Mouse (Mus musculus) adrenal gland, postnatal 4 days (tissue): Measurements from ENCODE around the gene Lgr6. TPM values are rescaled to one million over a fixed set of nuclear protein-coding genes. Genes with fewer than 3 reads are reported as not detected.

Source experiments
- DNase-seq, 2 experiments: peaks; one replicate each; pipeline ENCODE4 v3.0.0; 2021 to 2022; ENCODE audit warnings: low spot score in 2 of 2, mixed read lengths in 2 of 2
- long read RNA-seq, 2 experiments: library from polyadenylated mRNA; stranded (forward); transcript quantifications; one replicate each; pipeline ENCODE4 v2.0.0; 2021
- total RNA-seq, 2 experiments: library from RNA; stranded (reverse); gene quantifications; 2 replicates each; pipeline ENCODE4 v1.2.3; 2021

Lgr6 gene
- total RNA-seq = 1 to 10 TPM; 3.7 to 5.0 TPM
- long read RNA-seq, experiment 1, full-length matches to known transcripts = 3 of 4 reads
- long read RNA-seq, experiment 1, partial matches to known transcripts = 0 of 4 reads
- long read RNA-seq, experiment 1, other reads (novel, unspliced or antisense) = 1 of 4 reads
- long read RNA-seq, experiment 2, partial matches to known transcripts = 1 of 1 reads
- long read RNA-seq, experiment 2, other reads (novel, unspliced or antisense) = 0 of 1 reads

DNA sequence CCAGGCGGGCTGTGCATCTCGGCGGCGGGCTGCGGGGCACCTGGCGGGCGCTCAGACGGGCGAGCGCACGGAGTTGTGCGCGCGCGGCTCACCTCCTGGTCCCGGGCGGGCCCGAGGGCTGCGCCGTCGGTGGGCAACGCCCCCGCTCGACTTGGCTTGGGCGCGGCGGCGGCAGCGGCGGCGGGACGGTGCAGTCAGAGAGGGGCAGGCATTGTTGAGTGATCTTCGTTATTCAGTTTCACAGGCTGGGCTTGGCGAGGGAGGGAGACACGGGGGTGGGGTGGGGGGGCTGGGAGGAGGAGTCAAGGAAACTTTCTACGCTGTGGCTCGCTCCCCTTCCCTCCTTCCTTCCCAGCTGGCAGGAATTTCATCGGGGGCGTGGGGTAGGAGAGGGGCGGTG is at the start of gene Lgr6:
Gene Lgr6 (minus strand): TSS at position 153 of the 400 bp plus-strand sequence.
- no peak for DNase-seq

DNA sequence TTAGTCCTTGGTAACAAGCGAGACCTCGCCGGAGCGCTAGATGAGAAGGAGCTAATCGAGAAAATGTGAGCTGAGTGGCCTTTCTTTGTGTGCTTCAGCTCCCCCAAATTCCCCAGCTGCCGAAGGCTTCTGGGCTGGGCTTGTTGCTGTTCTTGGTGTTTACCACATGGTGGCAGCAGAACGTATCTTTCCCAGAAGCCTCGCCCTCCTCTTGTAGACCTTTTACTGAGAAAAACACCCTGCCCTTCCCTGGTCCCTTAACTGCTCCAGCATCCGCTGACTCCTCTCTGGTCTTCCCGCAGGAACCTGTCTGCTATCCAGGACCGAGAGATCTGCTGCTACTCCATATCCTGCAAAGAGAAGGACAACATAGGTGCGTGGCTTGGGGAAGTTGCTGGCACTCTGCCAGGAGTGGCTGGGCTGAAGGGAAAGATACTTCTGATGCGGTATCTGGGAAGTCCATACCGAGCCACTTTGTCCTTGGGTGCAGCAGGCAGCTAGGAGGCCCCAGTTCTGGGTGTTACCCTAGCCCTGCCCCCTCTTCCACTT is 49.4 kb upstream of the Lgr6 start:
- peak in 1 of 2 experiments; percentile 47 for DNase-seq

DNA sequence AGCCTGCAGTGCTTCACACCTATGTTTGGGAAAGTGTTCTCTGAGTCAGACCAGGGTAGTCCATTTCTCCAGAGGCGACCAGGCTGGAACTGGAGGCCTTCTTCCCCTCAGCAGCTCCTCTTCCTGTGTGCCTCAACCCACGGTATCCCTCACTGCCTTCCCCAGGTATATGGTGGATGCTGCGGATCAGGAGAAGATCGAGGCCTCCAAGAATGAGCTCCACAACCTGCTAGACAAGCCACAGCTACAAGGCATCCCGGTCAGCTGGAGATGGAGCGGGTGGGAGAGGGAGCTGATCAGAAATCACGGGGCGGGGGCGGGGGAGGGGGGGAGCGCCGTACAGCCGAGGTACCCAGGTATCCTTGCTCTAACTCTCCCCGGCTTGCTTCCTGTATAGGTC is 48.9 kb upstream of the Lgr6 start:
- no peak for DNase-seq

DNA sequence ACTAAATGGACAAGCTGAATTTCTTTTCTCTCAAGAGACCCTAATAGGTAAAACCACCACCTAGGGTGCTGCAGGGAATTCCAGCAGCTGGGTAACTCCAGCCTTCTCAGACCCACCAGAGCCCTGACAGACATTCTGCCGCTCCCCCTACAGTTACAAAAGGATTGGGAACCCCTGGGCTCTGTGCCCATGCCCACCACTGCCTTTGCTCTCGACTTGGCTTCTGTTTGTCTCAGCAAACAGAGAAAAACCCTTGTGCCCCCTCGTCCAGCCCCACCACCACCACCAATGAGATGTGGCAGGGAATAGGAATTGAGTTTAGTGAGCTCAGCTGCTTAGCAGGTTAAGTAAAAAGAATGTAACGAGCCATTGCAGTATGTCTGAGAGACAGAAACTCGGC is 43.9 kb upstream of the Lgr6 start:
- no peak for DNase-seq

DNA sequence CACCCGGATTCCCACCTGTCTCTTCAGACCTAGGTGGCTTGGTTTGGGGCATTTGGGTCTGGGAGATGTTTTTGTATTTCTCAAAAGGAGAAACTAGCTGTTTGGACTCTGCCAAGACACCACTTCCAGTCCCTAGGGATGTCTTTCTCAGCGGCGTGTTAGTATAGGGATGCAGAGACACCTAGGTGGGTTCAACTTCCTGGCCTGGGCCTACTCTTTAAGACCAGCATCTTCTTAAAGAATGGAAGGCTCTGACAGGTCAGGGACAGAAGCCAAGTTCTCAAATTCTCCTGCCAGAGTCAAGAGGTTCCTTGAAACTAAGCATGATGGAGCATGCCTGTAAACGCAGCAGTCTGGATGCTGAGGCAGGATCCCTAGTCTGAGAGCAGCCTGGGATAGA is 43.4 kb upstream of the Lgr6 start:
- no peak for DNase-seq

DNA sequence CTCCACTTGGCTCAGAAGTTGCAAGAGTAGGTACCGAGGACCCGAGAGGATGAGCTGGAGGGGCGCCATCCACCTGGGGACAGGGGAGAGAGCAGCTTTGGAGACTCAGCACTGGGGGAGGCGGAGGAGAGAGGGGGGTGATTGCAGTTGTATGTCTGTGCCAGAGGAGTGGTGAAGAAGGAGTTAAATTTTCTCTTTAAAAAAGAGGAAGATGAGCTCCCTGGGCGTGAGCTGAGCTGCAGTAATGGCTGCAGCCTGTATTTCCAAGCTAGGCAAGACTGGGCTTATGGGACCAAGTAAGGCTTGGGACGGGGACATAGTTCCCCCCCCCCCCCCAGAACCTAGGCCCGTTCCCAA is 42.6 kb upstream of the Lgr6 start:
- DNase-seq = no peak

DNA sequence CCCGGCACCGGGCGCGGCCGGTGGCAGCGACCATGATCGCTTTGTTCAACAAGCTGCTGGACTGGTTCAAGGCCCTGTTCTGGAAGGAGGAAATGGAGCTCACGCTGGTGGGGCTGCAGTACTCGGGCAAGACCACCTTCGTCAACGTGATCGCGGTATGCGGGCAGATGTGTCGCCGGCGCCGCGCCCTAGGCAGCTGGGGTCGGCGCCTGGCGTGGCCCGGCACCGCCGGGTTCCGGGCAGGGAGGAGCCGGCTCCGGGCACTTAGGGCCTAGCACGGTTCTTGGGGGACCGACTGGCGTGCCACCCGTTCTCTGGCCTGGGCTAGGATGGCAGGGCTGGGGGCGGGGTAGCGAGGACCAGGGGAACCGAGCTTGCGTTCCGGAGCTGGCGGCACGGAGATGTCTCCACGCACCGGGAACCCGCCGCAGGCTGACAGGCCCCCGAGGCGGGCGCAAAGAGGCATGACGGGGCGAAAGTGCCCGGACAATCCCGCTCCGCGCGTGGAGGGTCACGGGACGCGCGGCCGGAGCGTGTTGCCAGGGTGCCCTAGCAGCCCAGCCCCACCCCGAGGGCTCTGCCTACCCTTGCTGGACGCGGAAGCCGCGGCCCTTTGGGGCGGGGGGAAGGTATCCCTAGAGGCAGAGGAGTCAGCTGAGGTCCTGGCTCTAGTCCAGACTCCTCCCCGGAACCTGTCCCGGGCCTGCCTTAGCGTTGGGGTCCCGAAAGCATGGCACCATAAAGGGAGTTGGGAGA is 42.0 kb upstream of the Lgr6 start:
- peak; percentile 68 to 73 for DNase-seq

DNA sequence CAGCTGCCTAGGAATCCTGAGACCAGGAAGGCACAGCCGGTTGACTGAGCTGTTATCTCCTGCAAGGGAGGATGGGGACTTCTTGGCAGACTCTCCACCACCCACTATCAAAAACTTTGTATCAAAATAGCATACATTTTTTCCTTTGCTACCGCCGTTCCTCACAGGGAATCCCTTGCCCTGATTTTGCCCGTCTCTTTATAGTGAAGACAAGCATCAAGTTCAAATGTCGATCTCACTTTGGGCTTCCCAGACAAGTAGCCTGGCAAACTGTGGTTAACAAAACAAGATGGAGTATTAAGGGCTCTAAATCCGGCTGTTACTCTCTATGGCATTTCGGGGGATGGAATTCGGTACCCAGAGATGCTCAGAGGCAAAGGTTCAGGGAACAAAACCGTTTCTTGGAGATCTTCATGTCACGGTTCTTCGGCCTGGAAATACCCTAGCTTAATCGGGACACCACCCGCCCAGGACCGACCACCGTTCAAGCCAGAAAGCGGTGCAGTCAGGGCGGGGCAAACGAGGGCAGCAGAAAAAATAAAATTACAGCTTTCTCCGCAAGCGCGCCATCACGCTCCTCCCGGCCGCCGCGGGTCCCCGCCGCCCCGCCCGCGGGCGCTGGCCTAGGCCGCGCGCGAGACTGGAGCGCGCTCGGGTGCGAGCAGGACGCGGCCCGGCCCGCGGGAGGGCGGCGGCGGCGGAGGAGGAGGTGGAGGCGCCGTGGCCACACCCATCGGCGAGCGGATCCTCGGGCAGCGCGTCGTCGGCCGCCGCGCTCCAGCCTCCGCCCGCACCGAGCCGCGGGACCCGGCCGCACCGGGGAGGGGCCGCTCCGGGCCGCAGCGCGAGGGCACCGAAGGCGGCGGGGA is 41.2 kb upstream of the Lgr6 start, which contains the start of gene Arl8a:
Gene Arl8a (plus strand): TSS at position 748 of the 869 bp plus-strand sequence.
- peak; percentile 53 to 67 for DNase-seq

DNA sequence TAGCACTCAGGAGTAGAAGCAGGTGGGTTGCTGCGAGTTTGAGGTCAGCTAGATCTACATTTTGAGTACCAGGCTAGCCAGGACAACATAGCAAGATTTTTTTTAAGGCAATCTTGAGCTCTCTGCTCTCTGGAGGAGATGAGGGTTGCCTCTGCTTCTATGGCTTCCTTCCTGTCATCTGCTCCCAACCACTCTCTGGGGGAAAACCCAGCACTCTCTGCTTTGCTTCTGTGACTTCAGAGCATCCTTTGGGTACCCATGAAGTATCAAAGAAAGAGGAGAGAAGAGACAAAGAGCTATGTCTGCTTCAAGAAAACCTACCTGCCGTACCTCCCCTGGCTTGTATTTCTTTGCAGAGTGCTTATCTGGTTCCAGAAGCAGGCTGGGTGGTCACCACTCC is 38.9 kb upstream of the Lgr6 start:
- DNase-seq = no peak

DNA sequence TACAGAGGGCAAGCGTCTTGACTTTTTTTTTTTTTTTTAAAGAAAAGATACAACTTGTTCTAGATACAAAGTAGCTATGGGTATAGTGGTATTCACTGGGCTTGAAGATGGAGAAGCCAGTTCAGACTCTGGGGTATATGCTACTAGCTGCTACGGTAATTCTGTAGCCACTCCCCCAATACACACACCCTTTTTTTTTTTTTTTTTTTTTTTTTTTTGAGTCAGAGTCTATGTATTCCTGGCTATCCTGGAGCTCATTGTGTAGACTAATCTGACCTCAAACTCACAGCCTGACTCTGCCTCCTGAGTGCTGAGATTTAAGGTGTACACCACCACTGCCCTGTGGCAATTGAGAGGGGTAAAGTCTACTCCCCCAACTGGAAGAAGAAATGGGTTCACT is 37.4 kb upstream of the Lgr6 start:
- DNase-seq = no peak

DNA sequence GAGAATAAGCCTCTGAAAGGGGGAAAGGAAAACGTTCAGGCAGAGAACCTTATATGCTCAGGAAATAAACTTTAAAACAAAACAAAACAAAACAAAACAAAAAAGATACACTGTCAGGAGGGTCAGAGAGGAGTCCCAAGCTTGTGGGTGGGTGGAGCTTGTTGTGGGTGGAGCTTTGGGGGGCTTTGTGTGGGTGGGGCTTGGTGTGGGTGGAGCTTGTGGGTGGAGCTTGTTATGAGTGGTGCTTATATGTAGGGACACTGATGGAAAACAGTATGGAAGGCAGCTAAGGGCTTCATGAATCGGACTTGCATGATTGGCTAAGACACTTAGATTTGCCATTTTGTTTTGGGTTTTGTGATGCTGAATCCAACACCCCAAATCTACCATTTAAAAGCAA is 34.8 kb upstream of the Lgr6 start:
- no peak for DNase-seq

DNA sequence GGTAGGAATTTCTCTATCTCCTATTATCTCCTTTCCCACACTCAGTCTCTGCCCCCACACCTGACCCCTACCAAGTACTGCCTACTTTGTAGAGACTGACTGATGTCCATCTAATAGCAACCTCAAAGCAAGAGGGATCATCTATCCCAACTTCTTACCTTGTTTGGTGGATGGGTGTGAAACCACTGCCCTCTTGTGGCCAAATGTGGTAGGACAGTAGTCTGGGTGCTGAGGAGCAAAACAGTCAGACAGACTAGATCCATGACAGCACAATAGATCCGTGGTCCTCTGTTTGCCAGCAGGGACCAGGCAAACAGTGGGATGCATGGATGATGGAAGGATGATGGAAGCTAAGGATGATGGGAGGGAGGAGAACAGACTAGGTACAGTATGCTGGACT is 31.4 kb upstream of the Lgr6 start:
- DNase-seq = peak in 1 of 2 experiments; percentile 38

DNA sequence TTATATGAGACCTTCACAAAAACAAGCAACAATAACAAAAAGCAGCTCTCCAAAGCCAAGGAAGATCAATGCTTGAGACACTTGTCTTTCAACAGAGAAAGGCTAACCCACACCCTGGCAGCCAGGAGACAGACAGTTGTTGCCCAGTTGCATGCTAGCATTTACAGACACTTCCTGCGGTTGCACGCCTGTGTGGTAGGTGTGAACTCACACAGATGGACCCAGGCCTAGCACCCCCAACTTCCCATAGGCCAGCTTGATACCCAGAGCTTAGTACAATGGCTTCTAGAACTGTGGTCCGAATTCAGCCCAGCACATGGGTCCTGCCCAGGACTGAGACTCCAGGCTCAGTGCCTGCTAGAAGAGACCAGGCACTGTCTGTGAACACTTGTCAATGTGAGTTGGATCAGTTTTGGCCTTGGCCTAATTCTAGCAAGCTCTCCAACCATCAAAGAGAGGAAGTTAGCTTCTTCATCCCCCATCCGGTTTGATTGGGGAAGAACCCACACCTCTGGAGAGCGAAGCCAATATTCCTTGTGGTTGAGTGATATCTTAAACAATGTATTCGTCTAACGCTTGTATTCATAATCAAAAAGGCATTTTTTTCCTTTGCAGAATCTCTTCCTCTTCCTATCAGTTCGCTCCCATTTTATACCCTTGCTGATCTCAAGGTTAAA is 30.2 kb upstream of the Lgr6 start:
- DNase-seq = no peak

DNA sequence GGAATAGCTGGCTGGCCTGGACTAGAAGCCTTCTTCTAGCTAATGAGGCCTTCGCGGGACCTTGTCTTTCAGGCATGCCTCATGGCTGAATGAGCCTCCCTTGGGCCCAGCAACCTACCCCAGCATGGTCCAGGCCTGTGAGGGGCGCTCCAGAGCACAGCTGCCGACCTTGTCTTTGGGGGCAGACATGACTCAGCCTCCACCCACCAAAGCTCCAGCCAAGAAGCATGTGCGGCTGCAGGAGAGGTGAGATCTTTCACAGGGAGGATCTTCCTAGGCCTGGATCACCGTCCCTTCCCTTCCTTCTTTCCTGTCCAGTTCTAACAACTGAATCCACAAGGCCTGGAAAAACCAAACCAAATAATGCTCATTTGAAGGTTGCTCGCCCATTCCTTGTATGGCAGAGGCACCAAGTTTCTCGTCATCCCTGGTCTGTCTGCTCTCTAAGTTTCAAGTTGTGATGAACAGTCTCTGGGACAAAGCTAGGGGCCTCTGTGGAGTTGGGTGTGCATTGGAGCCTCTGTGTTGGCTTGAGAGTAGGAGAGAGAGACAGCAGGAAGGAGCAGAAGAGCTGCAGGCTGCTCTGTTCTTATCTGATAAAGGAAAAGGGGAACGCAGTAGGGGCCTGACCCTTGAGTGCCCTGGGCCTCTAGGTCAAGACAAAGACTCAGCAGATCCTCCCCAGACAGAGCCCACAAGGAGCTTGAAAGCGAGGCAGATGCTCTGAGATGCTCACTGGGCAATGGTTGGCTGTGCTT is 28.8 kb upstream of the Lgr6 start:
- DNase-seq = no peak

DNA sequence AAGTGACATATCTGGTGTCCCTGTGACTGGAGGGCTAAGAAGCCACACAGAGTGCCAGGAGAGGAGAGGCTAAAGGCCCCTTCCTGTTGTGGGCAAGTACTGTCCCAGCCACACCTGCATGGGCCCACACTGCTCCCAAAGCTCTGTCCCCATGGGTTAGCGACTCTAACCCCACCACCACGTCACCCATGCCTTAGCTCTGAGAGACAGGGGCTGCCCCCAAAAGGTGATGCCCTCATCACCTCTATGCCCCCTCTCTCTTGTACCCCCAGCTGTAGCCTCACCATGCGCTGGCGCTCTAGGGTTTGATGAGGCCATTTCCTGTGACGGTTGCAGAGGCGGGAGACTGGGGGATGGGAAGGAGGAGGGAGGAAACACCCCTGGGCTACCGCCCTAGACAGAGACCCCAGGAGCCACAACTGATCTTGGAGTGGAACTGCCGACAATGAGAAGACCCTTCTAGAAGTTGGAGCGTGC is 27.9 kb upstream of the Lgr6 start:
- DNase-seq = no peak

DNA sequence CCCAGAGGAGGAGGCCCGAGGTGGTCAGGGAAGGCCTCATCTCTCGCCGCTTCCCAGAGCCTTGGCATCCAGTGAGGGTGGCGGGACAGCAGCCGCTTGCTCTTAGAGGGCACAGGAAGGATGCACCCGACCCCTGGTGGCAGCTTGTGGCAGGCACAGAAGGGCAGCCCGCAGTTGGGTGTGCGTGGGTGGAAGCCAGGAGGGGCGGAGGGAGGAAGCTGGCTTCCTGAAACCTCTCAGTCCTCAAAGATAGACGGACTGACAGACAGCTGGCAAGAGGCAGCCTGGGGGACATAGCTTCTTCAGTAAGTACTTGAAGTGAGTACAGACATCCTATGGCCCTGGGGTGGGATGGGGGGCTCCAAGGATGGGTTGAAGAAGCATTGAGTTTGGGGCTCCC is 27.4 kb upstream of the Lgr6 start, which contains the start of gene Ptpn7:
Gene Ptpn7 (plus strand): TSS at position 228 of the 400 bp plus-strand sequence.
- DNase-seq = peak; percentile 53 to 70

DNA sequence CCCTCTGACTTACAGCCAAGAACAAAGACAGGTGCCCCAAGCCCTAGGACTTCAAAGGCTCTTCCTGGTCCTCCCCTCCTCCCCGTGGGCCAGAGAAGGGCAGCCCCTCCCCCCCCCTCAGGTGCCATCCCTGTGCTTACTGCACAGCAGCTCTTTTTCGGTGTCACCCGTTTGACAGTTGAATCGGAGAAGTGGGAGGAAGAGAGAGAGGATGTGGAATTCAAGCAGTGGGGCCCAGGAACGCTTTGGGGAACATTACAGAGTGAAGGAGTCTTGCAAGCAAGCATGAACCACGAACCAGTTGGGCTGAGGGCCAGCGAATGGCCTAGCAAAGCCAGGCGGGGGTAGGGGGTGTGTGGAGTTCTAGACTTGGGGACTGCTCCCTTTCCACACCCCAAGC is 26.5 kb upstream of the Lgr6 start:
- no peak for DNase-seq

DNA sequence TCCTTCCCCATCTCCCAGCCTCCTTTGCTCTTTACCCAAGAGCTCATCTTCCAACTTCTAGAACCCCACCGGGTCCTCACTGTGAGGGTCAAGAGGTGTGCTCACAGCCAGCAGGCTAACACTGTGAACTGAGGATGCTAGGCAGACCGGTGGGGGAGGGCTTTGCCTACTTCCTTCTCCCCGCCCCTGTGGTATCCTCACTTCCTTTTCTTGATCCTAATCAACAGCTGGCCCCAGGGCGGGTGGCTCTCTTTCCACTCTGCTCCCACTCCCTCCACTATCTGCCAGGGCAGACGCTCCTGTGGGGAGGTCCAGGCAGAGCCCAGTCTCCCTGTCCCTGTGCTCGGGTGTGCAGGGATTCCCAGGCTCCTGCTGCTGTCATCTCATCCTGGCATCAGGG is 26.0 kb upstream of the Lgr6 start:
- DNase-seq = no peak

DNA sequence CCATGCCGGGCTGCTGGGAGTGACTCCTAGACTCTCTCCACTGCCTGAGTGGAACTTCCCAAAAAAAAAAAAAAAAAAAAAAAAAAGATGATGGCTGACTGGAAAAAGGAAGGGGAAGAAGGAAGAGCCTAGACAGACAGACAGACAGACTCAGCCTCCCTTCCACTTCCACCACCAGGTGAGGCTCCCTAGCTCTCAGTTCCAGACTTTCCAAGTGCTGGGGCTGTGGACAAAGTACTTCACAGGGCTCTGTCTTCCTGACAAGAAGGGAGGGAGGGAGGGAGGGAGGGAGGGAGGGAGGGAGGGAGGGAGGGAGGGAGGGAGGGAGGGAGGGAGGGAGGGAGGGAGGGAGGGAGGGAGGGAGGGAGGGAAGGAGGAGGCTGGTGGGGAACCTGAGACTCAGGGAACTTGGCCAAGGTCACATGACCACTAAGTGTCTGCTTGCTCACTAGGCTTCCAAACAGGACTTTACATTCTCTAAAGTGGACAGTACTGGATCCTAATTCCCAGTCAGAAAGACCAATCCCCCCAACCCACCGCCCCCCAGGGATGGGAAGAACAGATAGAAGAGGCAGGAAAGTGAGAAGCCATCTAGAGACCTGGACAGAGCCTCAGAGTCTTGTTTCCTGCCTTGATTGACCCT is 25.4 kb upstream of the Lgr6 start:
- DNase-seq = no peak
